Mouse (Mus musculus) thymus, postnatal 10 days (tissue): ENCODE results near the gene Yjefn3.

Experiments
- DNase-seq, 2 experiments: peaks; one replicate each; pipeline ENCODE4 v3.0.0; 2021; ENCODE audit warnings: low spot score in 2 of 2

Gene Yjefn3

DNA sequence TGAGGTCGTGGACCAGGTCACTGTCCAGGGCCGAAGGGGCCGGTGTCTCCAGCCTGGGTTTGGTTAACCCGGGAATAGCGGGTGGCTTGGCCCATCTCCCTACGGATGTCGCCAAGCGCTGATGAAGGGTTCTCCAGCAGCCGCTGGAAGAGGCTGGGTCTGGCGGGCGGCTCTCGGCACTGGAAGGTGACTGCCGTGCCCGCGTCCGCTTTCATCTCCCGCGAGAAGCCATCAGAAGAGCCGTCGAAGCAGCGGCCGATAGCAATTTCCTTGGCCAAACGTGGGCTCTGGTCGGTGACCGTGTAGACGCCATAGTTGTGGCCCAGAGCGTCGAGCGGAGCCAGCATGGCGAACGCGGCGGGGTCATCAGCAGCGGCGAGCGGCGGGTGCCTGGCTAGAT lies 21.7 kb downstream of the Yjefn3 start:
- DNase-seq: no peak

DNA sequence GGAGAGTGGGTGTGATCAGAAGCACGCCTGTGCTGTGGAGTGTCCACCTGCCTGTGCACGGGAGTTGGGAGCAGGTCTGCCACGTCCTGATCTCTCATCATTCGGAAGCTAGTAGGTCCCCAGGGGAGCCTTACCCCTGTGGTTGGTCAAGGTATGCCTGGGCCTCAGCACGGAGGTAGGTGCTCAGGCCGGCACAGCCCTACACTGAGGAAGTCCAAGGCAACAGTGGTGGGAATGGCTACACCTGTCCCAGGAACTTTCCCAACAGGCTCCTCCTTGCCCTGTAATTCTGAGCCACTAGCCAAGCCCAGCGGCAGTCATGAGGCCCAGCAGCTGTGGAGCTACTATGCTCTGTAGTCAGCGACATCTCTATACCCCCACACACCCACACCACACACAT lies 22.8 kb downstream of the Yjefn3 start:
- DNase-seq: no peak

DNA sequence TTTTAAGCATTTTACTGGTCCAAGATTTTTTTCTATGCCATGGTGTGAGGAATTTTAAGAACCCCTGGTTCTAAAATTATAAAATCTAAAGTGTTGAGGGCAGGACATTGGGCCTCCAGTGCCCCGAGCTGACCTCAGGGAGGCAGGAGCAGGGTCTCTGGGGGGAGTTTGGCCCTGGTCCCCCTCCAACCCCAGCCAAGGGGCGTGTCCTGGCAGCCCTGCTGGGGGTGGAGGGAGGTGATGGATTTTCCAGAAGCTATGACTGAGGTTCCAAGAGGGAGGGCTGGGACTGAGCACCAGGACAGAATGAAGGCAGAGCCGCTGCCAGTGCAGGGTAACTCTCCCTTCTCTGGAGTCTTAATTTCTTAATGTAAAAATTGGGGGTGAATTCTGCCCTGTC lies 24.5 kb downstream of the Yjefn3 start:
- DNase-seq: no peak

DNA sequence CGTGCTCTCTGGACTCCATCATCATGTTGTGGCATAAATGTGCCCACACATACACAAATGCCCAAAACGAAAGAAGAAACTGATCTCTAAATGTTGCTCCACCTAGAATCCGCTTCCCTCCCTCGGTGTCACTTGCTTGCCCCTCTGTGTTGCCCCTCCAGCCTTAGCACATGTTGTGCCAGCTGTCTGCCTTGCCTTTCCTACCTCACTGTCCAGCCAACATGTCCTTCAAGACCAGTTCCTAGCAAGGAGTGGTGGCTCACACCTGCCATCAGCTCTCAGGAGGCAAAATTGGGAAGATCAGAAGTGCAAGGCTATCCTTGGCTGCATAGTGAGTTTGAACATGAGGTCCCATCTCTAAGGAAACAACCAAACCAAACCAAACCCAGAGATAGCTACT lies 25.1 kb downstream of the Yjefn3 start:
- no peak for DNase-seq

DNA sequence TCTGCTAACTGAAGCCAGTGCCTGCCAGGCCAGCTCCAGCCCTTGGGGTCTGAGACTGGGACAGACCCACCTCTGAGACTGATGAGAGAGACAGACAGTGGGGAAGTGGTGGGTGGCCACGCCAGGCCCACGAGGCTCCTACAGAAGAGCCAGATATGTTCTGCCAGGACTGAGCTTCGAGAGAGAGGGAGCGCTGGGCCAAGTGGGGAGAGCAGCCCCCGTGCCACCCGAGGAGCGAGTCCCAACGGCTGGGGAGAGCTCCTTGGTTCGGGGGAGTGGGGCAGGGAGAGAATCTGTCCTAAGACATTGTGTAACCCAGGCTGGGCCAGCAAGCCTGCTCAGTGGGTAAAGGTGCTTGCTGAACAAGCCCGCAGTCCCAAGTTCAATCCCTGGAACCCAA lies 25.5 kb downstream of the Yjefn3 start:
- no peak for DNase-seq

DNA sequence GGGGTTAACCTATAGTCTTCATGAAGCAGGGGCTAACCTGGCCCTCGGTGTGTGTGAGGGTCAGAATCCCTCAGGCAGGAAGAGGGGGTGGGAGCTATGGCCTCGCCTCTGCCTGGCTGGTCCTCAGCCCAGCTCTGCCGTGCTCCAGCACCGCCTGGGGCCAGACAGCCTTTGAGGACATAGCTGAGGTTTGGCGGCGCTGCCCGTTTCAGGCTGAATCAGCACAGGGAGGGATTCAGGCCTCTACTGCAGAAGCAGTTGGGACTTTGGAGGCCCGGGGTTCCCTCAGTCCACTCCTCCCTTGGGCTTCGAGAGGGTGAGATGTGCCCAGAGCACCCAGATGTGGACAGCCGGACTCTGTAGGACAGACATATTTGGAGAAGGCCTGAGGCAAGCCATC lies 26.4 kb downstream of the Yjefn3 start:
- DNase-seq: no peak

DNA sequence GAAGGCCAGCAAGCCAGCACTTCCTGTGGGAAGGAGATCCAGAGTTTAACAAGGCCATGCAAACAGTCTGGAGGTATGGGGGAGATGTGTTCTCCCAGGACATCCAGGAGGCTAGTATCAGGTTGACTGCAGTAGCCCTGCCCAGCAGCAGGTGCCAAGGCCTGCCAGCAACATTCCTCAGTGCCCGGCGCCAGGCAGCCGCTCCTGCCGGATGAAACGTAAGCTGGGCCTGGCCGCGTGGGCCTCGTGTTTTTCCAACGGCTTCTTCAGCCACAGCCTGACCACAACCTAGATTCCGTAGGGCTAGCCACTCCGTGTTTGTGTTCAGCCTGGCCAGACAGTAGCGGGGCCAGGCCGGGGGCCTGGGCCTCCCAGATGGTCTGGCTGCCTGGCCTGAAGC lies 27.9 kb downstream of the Yjefn3 start:
- DNase-seq: no peak

DNA sequence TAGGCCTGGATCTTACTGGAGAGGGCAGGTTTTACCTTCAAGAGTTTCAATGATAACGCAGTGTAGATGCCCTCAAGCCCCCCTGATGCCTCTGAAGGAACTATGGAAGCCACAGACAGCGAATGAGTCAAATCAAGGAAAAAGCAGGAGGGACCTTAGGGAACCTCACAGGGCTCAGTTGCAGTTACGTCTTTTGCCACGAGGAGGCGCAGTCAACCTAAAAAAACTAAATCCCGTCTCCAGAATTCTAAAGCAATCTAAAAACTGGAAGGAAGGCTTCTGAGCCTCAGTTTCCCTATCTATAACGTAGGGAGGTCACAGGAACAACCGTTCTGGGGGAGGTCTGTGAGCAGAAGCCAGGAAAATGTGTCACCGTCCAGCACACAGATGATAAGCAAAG lies 28.4 kb downstream of the Yjefn3 start:
- DNase-seq: peak in 1 of 2 experiments; percentile 47

DNA sequence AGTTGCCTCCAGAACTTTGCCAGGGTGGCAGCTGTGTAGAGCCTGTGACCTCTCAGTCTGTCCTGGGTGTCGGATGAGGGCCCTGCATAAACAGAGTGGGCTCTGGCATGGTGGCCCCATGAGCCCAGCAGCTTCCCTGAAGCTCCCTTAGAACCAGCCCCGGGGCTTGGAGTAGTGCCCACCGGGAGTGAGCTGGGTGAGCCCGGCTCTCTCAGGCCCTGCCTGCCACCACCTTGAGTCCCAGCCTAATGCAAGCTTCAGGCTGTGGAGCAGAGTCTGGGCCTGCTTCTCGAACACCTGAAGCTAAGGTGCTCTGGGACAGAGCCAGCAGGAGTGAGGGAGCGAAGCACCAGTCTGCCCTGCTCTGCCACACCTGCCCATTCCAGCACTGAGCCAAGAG lies 31.6 kb downstream of the Yjefn3 start:
- DNase-seq: no peak

DNA sequence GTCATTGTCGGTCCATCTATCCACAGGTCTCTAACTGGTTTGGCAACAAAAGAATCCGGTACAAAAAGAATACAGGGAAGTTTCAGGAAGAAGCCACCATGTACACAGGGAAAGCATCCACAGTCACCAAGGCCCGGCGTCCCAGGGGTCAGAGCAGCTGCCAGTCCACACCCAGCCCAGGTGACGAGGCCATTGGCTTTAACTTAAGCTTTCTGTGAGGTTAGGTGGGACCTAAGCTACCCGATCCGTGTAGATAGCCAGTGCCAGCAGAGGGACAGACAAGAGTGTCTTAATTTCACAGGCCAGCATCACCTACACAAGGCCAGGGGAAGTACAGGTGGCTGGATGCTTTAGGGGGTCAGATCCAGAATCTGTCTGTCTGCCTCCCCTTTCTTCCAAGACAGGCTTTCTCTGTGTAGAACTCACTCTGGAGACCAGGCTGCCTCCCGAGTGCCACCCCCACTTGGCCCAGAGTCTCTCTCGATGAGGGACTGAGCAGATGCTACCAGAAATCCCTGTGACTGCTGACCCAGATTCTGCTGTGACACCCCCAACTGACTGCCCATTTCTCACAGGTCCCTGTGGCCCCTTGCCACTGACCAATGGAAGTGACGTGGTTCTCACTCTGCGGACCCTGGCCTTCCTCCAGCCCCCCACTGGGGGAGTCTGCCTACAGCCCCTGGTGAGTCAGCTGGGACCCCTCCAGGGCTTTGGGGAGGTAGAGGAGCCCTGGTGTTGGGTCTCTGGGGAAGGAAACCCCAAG lies 32.3 kb downstream of the Yjefn3 start:
- no peak for DNase-seq

DNA sequence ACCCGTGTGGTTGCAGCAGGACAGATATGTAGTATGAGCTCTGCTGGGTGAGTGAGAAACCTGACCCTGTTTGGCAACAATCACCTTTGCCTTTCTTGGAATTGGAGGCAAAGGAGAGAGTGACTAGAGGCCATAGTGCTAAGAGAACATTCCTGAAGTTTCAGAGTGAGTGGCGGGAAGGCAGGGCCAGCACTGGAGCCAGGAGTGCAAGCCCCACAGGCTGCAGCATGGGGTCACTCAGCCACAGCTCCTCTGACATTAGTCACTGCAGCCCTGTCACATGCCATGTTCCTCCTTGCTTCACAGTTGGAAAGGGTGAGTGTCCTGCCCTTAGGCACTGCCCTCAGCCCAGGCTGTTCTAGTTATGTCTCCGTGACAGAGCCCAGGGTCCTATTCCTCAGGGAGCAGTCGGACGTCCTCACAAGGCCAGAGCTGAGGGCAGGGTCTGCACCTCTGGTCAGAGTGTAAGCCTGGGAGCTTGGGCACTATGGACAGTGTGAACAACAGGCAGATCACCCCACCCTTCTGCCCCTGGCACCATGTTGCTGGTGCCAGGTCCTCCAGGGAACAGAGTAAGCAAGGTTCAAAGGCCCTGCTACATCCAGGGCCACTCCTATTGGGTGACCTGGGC lies 34.7 kb downstream of the Yjefn3 start:
- DNase-seq: no peak

DNA sequence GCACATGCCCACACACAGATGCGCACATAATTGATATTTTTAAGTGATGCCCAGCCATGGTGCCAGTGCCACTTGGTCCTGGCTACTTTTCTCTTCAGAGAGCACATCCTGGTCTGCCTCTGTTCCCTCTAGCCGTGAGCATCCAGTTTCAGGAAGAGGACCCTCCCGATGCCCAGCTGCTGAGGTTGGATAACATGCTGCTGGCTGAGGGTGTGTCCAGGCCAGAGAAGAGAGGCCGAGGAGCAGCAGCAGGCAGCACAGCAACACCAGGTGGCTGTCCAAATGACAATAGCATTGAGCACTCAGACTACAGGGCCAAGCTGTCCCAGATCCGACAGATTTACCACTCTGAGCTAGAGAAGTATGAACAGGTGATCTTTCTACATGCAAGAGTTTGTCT lies 38.3 kb downstream of the Yjefn3 start:
- no peak for DNase-seq

DNA sequence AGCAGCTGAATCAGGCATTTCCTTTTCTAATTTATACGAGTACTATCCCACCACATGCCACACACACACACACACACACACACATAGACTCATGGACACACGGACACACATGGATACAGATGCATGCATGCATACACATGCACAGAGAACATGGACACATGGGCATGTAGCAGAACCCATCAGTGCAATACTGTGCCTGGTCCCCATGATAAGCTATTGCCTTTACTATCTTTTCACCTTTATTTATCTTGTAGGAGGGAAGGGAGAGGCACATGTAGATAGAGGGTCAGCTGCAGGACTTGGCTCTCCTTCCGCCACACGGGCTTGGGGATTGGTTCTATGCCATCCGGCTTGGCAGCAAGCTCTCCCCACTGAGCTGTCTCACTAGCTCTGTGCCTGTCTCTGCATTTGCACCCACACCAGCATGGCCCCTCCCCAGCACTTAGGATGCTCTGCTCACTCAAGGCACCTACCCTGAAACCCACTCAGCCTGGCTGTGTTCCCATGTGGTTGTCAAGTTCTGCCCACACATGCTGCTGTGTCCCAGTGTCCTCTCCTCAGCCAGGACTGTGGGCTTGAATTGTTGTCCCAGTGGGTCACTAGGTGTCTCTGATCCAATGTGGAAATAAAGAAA lies 39.0 kb downstream of the Yjefn3 start:
- DNase-seq: no peak

DNA sequence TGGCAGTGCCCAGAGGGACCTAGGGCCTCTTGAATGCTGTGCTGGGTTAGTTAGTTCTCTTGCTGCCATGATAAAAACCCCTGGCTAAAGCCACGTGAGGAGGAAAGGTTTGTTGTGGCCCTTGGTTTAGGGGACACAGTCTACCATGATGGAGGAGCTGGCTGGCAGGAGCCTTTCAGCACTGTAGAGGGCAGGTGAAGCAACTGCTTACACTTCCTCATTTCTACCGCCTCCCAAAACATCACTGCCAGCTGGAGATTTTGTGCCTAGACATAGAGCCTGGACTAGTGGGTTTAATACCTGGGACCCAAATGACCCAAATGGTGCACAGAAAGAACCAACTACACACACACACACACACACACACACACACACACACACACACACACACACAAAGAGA lies 41.3 kb downstream of the Yjefn3 start:
- no peak for DNase-seq

DNA sequence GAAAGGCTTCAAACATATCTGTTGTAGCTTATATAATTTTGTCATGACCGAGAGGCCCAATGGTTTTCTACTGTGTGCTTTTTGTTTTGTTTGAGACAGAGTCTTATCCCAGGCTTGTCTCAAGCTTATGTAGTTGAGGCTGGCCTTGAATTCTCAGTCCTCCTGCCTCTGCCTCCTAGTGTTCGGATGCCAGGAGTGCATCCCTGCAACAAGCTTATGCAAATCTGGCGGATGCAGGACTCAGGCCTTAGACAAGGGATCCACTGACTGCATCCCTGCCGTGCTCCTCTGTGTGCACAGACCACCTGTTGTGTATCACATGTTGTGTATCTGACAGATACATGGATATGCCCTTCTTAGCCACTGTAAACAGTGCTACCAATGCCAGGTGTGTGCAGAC lies 41.7 kb downstream of the Yjefn3 start:
- DNase-seq: no peak

DNA sequence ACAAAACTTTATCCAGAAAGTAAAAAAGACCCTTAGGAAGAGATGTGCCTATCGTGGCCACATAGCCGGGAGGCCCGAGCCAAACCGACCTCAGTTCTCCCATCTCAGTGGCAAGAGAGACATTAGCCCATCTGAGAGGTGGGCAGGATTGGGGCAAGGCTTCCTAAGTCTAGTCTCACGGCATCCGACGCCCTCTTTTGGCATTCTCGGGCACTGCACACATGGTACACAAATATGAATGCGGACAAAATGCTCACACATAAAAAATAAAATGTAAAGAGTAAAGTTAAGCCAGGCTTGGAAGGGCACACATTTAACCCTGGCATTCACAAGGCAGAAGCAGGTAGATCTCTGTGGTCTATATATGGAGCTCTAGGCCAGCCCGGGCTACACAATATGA lies 48.6 kb downstream of the Yjefn3 start:
- no peak for DNase-seq

DNA sequence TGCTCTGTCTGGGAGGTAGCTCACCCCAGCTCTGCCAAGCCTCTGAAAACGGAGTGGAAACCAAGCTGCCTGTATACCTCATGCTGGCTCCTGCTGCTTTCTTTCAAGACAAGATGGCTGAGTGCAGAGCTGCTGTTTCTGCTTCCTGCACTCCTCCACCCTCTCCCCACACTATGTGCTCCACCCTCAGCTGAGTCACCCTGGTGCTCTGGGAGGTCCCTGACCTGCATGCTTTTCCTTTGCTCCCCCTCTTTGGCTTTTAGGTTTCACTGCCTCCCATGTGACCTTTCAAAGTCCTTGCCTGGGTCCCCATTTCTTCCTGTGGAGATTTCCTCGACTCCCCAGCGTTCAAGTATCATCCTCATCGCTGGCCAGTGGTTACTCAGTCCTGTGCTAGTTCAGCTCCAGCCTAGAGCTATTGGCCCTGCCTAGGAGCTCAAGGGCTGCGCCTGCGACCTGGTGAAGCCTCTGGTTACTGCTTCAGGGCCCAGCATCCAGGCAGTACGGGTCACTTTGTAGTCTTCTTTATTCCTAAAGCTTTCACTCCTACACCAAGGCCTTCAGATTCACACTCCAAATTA lies 51.5 kb downstream of the Yjefn3 start:
- no peak for DNase-seq

DNA sequence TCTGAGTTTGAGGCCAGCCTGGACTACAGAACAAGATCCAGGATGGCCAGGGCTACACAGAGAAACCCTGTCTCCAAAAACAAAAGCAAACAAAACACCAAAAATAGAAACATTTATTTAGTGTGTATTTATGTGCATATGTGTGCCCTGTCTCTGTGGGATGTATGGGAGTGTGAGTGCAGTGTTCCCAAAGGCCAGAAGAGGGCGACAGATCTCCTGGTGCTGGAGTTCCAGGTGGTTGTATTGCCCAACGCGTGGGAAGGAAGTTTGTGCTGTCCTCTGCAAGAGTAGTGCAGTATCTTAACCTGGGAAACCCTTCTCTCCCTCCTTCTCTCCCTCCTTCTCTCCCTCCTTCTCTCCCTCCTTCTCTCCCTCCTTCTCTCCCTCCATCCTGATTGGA lies 52.6 kb downstream of the Yjefn3 start:
- DNase-seq: peak in 1 of 2 experiments; percentile 16

DNA sequence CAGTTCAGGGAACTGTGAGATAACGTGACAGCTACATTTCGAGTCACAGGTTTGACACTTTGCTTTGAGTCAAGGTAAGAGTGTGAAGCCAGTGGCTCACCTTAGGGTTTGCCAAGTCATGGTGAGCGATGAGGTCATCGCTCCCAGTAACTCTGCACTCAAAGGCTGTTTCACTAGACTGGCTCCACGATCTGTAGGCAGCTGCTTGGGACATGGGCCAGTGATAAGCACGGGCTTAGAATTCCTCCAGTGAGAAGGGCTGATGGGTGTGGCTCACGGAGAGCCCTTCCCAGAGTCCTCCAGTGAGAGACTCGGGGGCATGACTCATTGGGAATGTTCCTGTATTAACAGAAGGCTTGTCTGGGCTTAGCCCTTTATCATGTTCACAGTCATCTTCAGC lies 53.6 kb downstream of the Yjefn3 start:
- no peak for DNase-seq

DNA sequence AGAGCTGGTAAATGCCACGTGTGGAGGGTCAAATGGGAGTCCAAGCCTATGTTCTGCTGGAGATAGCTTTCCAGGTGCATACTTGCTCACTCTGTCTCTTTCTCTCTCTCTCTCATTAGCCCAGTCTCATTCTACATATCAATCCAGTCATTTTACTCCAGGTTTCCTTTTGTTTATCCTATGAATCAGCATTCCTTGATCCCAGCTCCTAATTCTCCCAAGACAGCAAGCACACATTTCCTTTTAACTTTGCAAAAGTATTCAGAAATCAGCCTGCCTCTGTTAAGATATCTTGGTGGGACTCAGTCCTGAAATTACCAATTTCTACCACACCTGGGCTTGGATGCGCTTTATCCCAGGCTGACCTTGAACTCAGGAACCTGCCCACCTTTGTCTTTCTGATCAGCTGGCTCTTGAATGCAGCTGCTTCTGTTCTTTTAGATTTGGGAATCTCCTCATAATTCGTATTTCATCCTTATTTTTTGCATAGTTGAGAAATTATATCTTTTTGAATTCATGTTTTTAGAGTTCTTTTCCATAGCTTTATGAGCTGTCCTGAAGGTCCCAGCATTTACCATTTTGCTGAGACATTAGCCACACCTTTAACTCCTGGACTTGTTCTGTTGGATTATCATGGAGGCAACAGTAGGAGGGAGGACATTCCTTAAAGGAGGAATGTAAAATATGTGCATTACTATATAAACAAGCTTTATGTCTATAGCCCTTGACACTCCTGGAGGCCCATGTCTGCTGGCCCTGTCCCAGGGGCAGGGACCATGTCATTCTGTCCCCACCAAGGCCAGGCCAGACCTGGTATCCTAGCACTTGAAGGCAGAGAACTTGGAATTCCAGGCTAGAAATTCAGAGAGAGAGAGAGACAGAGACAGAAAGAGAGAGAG lies 55.1 kb downstream of the Yjefn3 start:
- DNase-seq: no peak
